Mouse (Mus musculus): ENCODE measurements around the gene Syt2.

Gene Syt2

GRCm38 (mm10) chr1:134747236-134748174, 101.0 kb downstream of the Syt2 start:
- DNase-seq (ENCODE audit: low spot score) = peak; percentile 58

DNA sequence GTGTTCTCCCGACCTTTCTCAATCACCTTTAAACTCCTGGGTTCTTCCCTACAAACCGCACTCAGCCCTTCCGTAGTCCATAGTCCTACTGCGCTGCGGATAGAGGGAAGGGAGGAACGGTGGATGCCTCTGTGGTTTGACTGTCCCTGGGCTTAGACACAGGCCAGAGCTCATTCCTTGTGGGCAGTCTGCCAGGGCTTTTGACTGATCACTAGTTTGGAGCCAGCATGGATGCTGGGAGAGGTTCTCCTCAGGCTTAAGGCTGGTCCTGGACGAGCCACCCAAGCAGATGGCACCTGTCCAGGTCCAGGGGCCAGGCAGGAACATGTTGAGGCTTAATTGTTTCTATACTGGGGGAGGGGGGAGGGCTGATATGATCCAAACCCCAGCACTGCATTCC, 103.4 kb downstream of the Syt2 start:
- no peak for DNase-seq (ENCODE audit: low spot score)

- DNase-seq (ENCODE audit: low spot score) = no peak
Measured at GRCm38 (mm10) chr1:134752447-134752846, 106.0 kb downstream of the Syt2 start.

DNA sequence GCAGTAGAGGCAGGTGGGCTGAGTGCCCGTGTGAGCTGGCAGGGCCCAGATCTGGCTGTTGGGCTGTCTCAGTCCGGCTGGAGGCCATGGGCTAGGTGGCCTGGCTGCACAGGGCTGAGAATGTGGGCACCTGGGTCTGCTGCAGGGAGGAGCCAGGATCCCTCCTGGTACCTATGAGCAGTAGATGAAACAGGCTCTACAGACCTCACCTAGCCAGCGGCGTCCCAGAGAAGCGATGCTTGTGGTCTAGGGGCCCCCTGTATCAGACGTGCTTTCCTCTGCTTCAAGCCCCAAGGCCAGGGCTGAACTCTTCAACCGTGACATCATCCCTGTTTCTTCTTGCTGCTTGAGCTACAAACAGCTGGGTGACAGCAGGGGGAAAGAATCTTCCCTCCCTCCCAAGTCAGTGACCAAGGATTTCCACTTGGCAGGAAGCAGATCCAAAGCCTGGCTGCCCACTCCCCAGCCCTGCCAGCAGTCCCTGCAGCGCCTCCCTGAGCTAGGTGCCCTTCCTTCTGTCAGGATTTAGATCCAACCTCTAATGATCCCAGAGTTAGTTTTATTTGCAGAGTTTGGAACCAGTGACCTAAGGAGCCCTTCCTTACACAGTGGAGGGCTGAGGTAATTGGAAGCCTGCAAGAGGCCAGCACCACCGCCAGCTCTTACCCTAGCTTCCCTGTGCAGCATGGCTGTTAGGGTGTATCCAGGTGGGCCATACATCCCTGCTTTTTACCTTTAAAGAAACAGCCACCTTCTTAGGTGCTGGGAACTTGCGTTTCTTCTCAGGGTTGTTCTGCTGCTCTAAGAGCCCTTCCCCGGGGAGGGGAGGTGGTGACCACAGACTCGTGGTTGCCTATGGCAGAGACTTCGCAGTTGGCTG, 107.5 kb downstream of the Syt2 start:
- DNase-seq (ENCODE audit: low spot score) = no peak

- DNase-seq (ENCODE audit: low spot score) = no peak
Measured at GRCm38 (mm10) chr1:134754818-134755217, 108.3 kb downstream of the Syt2 start.

- DNase-seq (ENCODE audit: low spot score) = no peak
Measured at GRCm38 (mm10) chr1:134755548-134756189, 109.2 kb downstream of the Syt2 start.

GRCm38 (mm10) chr1:134756190-134756873, 109.9 kb downstream of the Syt2 start:
- no peak for DNase-seq (ENCODE audit: low spot score)

DNA sequence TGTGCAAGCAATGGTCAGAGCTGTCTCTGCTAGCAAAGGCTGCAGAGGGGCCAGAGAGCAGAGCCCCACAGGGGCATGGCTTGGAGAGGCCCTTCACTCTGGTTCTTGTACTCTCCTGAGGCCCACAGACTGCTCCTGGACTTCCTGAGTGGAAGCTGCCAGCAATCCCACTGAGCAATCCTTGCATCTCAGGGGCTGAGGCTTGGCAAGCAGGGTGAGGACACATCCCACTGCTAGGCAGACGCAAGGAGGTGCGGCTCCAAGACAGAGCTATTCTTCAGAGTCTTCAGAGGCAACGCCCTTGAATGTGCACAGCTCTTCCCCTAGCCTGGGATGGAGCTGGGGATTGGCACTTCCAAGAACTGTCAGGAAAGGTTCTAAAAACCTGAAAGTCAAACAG, 110.8 kb downstream of the Syt2 start:
- no peak for DNase-seq (ENCODE audit: low spot score)

DNA sequence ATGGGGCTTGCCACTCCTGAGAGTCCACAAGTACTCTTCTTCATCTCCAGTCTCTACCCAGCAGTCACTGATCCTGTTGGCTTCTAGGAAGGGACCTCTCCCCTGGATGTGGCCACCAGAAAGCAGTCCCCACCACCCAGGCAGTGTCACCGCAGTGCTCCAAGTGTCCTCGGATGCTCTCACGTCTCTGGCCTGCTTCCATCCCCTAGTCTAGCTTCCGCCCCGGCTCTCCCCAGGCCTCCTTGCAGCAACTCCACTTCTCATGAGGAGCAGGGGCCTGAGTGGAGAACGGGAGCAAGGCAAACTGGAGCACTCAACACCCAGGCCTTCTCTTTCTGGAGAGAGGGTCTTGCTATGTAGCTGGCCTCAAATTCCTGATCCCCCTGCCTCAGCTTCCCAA, 112.7 kb downstream of the Syt2 start:
- no peak for DNase-seq (ENCODE audit: low spot score)

DNA sequence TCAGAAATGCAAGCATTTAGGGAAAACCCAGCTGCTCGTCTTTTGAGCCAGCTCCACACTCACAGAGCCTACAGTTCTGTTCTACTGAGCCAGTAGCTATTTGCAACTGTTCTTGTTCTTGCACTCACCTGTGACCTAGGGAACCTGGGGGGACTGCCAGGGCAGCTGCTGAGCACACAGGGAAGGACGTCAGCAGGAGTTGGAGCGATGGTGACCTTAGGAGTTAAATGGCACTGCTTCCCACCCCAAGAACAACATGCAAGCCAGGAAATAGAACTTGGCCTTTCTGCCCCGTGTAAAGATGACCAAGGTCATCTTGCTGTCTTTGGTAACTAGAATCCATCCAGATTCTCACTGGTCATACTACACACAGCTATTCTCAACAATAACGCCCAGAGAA, 114.2 kb downstream of the Syt2 start:
- DNase-seq (ENCODE audit: low spot score) = no peak

- DNase-seq (ENCODE audit: low spot score) = no peak
Measured at GRCm38 (mm10) chr1:134761534-134761933, 115.1 kb downstream of the Syt2 start.

- no peak for DNase-seq (ENCODE audit: low spot score)
Measured at GRCm38 (mm10) chr1:134763250-134763649, 116.8 kb downstream of the Syt2 start.

- DNase-seq (ENCODE audit: low spot score) = no peak
Measured at GRCm38 (mm10) chr1:134763776-134764438, 117.4 kb downstream of the Syt2 start.

- DNase-seq (ENCODE audit: low spot score) = no peak
Measured at GRCm38 (mm10) chr1:134764831-134765458, 118.5 kb downstream of the Syt2 start.

GRCm38 (mm10) chr1:134766448-134766847, 120.0 kb downstream of the Syt2 start:
- no peak for DNase-seq (ENCODE audit: low spot score)

DNA sequence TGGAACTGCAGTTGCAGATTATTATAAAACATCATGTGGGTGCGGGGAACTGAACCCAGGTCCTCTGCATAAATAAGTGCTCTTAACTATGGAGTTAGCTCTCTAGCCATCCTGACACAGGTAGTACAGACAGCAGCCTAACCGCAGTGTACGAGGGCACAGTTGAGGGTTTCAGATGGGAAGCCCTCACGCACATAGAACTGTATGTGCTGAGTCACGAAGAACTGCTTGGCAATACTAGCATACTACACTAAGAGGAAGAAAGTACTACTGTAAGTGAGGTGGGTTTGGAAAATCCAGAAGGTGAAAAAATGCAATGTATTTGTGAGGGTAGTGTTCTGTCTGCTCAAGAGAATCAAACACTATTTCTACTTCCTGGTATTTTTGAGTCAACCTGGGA, 123.8 kb downstream of the Syt2 start:
- no peak for DNase-seq (ENCODE audit: low spot score)

GRCm38 (mm10) chr1:134771353-134771752, 124.9 kb downstream of the Syt2 start:
- no peak for DNase-seq (ENCODE audit: low spot score)

GRCm38 (mm10) chr1:134771999-134772398, 125.5 kb downstream of the Syt2 start:
- no peak for DNase-seq (ENCODE audit: low spot score)

DNA sequence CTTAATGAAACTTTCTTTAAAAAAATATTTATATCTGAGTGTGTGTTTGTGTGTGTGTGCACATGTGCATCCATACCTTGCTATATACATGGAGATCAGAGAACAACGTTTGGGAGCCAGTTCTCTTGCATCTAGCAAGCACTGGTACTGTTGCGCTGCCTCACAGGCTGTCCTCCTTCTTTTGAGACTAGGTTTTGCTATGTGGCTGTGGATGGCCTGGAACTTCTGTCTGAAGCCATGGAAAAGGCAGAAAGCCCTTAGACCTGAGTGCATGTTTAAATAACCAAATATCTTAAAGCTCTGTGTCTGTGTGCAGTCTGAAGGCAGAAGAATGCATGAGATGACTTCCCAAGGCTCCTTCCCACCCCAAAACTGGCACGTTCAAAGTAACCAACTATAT, 126.3 kb downstream of the Syt2 start:
- no peak for DNase-seq (ENCODE audit: low spot score)

GRCm38 (mm10) chr1:134773256-134773655, 126.8 kb downstream of the Syt2 start:
- no peak for DNase-seq (ENCODE audit: low spot score)

- no peak for DNase-seq (ENCODE audit: low spot score)
Measured at GRCm38 (mm10) chr1:134774247-134774646, 127.8 kb downstream of the Syt2 start.

All from ovary, postnatal 36 days (tissue).